In the genomic region with DNA sequence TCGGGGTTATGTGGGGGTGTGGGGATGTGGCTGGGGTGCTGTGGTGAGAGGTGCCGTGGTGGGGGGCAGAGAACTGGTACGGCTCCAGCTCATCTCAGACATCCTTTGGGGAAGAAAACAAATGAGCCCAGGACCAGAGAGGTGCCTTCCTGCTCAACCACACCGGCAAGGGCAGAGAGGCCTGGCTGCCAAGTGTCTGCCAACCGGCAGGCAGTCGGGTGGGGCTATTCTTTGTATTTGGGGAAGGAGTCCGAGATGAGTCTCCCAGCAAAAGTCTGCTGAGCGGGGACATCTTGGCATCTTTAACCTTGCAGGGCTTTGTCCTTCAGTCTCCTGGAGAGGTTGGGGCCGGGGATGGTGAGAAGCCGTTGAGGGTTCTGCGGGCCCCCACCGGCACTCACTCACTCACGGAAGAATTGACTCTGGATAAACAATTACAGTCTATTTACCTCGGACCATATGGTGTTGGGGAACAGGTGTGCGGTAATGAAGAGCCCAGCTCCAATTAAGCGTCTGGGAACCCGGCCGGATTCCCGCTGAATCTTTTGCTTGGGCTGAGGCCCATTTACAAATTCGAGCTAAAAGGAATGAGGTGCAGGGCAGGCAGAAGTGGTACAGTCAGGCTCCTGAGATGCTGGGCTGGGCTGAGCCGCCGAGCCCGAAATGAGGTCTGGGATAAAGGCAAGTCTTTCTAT, we compare ENCODE assay signal across 12 mouse cellular contexts.
DNase-seq lines count a peak whose midpoint lies in the region; ATAC-seq and TF ChIP-seq lines count a peak whose summit lies in the region.
"Had no signal": no experiment of that assay in that cellular context is flagged by ENCODE, and none has a peak within 500 bp of the region (broad histone marks: within the 10 kb centered on the region; RNA-seq: fewer than 3 reads in every experiment).

No protein-coding gene starts in this region.

- TF ChIP-seq EP300 in lung, postnatal 0 days (IDR thresholded peaks at IDR 0.05): no peak

- peak; percentile 92 to 95 for DNase-seq in cerebellum, postnatal 14 days
- peak; percentile 49 for DNase-seq in forelimb bud, embryonic 11.5 days (ENCODE audit: low read depth, low spot score)
- DNase-seq in retina, embryonic 14.5 days (ENCODE audit: low spot score): peak; percentile 45
- no peak for DNase-seq in heart, postnatal 14 days
- DNase-seq in thymus, postnatal 4 days: no peak
- no peak for DNase-seq in lung, postnatal 0 days (ENCODE audit: low spot score)
- DNase-seq: kidney, adult 9 months; spleen, adult 18-20 months; thymus, adult 2 months had no signal

- TF ChIP-seq CTCF in lung, postnatal 0 days (IDR thresholded peaks at IDR 0.05): no peak

- H3K27me3 ChIP-seq in midbrain, embryonic 12.5 days: peaks cover 14% of the 10 kb centered on the region
- no peaks in the 10 kb centered on the region for H3K27me3 ChIP-seq in midbrain, embryonic 15.5 days (replicated peaks)
- H3K27me3 ChIP-seq in lung, postnatal 0 days (replicated peaks; ENCODE audit: insufficient read depth, low read length): 0 out of 2 replicates have a peak, but pooled peaks cover 3% of the 10 kb centered on the region
- H3K27me3 ChIP-seq: liver, embryonic 15.5 days had no signal

- no peaks in the 10 kb centered on the region for H3K9me3 ChIP-seq in midbrain, embryonic 12.5 days
- no peaks in the 10 kb centered on the region for H3K9me3 ChIP-seq in midbrain, embryonic 15.5 days
- no peaks in the 10 kb centered on the region for H3K9me3 ChIP-seq in lung, postnatal 0 days (ENCODE audit: low read length)
- H3K9me3 ChIP-seq: liver, embryonic 15.5 days had no signal

- ATAC-seq in midbrain, embryonic 12.5 days (ENCODE audit: low FRiP score, low read depth): peak; percentile 47; the same call in 1 of the 2 replicates
- no peak for ATAC-seq in midbrain, embryonic 15.5 days (replicated peaks)
- no peak for ATAC-seq in lung, postnatal 0 days

- H3K36me3 ChIP-seq in midbrain, embryonic 12.5 days: no peaks in the 10 kb centered on the region
- H3K36me3 ChIP-seq in midbrain, embryonic 15.5 days (replicated peaks): no peaks in the 10 kb centered on the region
- no peaks in the 10 kb centered on the region for H3K36me3 ChIP-seq in lung, postnatal 0 days (ENCODE audit: insufficient read depth, low read length)
- H3K36me3 ChIP-seq: liver, embryonic 15.5 days had no signal

- no peak overlapping the region for H3K4me3 ChIP-seq in midbrain, embryonic 12.5 days
- no peak overlapping the region for H3K4me3 ChIP-seq in midbrain, embryonic 15.5 days
- no peak overlapping the region for H3K4me3 ChIP-seq in lung, postnatal 0 days (ENCODE audit: low read depth, low read length)
- H3K4me3 ChIP-seq: liver, embryonic 15.5 days had no signal

- WGBS in midbrain, embryonic 12.5 days: 37% methylated on average over 23 of the region's 23 CpGs
- WGBS in midbrain, embryonic 15.5 days: 36% methylated on average over 23 of the region's 23 CpGs
- WGBS in lung, postnatal 0 days: 31% methylated on average over 23 of the region's 23 CpGs

- H3K4me2 ChIP-seq in midbrain, embryonic 12.5 days (replicated peaks): no peak overlapping the region
- H3K4me2 ChIP-seq in midbrain, embryonic 15.5 days: no peak overlapping the region
- H3K4me2 ChIP-seq in lung, postnatal 0 days (replicated peaks; ENCODE audit: low read depth, low read length): no peak overlapping the region
- H3K4me2 ChIP-seq: liver, embryonic 15.5 days had no signal

- intact Hi-C loops in heart, postnatal 14 days (cut with DNase I): no loop called here

- H3K9ac ChIP-seq in midbrain, embryonic 12.5 days (replicated peaks): no peak overlapping the region
- no peak overlapping the region for H3K9ac ChIP-seq in midbrain, embryonic 15.5 days
- H3K9ac ChIP-seq in lung, postnatal 0 days (replicated peaks; ENCODE audit: low read depth): no peak overlapping the region
- H3K9ac ChIP-seq: liver, embryonic 15.5 days had no signal

- H3K4me1 ChIP-seq in midbrain, embryonic 12.5 days: peaks cover 45% of the 10 kb centered on the region
- H3K4me1 ChIP-seq in midbrain, embryonic 15.5 days: peaks cover 27% of the 10 kb centered on the region; the same call in 1 of the 2 replicates
- H3K4me1 ChIP-seq in lung, postnatal 0 days (ENCODE audit: insufficient read depth, low read depth, low read length): no peaks in the 10 kb centered on the region
- H3K4me1 ChIP-seq: liver, embryonic 15.5 days had no signal

- H3K27ac ChIP-seq in midbrain, embryonic 12.5 days (replicated peaks): no peak overlapping the region
- H3K27ac ChIP-seq in midbrain, embryonic 15.5 days: no peak overlapping the region
- no peak overlapping the region for H3K27ac ChIP-seq in lung, postnatal 0 days (ENCODE audit: low read length)
- H3K27ac ChIP-seq: liver, embryonic 15.5 days had no signal

Comparison
In these comparisons a context has a peak if more than half of its experiments do, and no peak if none do; other contexts are left out.
1. DNase-seq: peak in cerebellum, postnatal 14 days (2 of 2), forelimb bud, embryonic 11.5 days (single experiment) and retina, embryonic 14.5 days (single experiment); none in heart, postnatal 14 days (0 of 2), thymus, postnatal 4 days (single experiment) and lung, postnatal 0 days (single experiment).